Mouse (Mus musculus): Measurements from ENCODE around the gene Rhbdl3. TPM values are rescaled to one million over a fixed set of nuclear protein-coding genes. Genes with fewer than 3 reads are reported as not detected.

The Rhbdl3 gene
- total RNA-seq, 1 experiment = 1.3 TPM

GRCm38 (mm10) chr11:80382626-80383018 is 81.9 kb downstream of the Rhbdl3 start:
- DNase-seq (ENCODE audit: low read depth, low spot score) = no peak
- Histone ChIP-seq H3K4me1 (ENCODE audit: control insufficient read depth in 2 of 2, insufficient read depth in 2 of 2, low read length in 2 of 2, poor library complexity in 1 of 2) (peaks cover 2 to 3% of the 10 kb centered on the region in 2 experiments; a peak in 1 of 4 replicates), H3K36me3 (ENCODE audit: control insufficient read depth, insufficient read depth, low read length, poor library complexity, severe bottlenecking) (peaks cover 13% of the 10 kb centered on the region), H3K4me3 (ENCODE audit: insufficient read depth in 1 of 2, low read depth in 1 of 2, low read length in 2 of 2, poor library complexity in 1 of 2, severe bottlenecking in 1 of 2) (peak overlapping the region; percentile 87 to 99), H3K27ac (ENCODE audit: insufficient read depth, low read depth, low read length, poor library complexity, severe bottlenecking) (peak overlapping the region; percentile 54; the same call in 1 of the 2 replicates), H3K9me3 (ENCODE audit: control insufficient read depth, insufficient read depth, low read depth, low read length) (no peaks in the 10 kb centered on the region), H3K9ac (ENCODE audit: insufficient read depth, low read depth, low read length, poor library complexity, severe bottlenecking) (peak overlapping the region; percentile 93)
- TF ChIP-seq ZC3H11A (IDR thresholded peaks at IDR 0.05; ENCODE audit: borderline replicate concordance, low read depth, low read length) (no peak), MAFK (IDR thresholded peaks at IDR 0.05; ENCODE audit: insufficient read depth, low read depth, low read length) (no peak), ZNF384 (IDR thresholded peaks at IDR 0.05; ENCODE audit: low read depth, low read length) (no peak), CHD2 (IDR thresholded peaks at IDR 0.05; ENCODE audit: low read depth, low read length) (no peak), HCFC1 (IDR thresholded peaks at IDR 0.05; ENCODE audit: borderline replicate concordance, insufficient read depth, low read length) (no peak)
- in situ Hi-C loops (cut with MboI; ENCODE audit: low sequenced_read_pairs in 2 of 2, unreplicated experiment in 2 of 2) = no loop called here

- no peaks in the 10 kb centered on the region for H3K9me3 ChIP-seq (ENCODE audit: control insufficient read depth, insufficient read depth, low read depth, low read length)
- TF ChIP-seq ZNF384 (IDR thresholded peaks at IDR 0.05; ENCODE audit: low read depth, low read length) (no peak), HCFC1 (IDR thresholded peaks at IDR 0.05; ENCODE audit: borderline replicate concordance, insufficient read depth, low read length) (peak; percentile 64), ZC3H11A (IDR thresholded peaks at IDR 0.05; ENCODE audit: borderline replicate concordance, low read depth, low read length) (no peak), MAFK (IDR thresholded peaks at IDR 0.05; ENCODE audit: insufficient read depth, low read depth, low read length) (no peak)
- in situ Hi-C loops (cut with MboI; ENCODE audit: low sequenced_read_pairs in 2 of 2, unreplicated experiment in 2 of 2) = no loop called here
These were observed 82.4 kb downstream of the Rhbdl3 start, which contains the start of gene Zfp207 for GRCm38 (mm10) chr11:80383019-80383625. Gene Zfp207, plus strand, starts transcription at chr11:80383279.

GRCm38 (mm10) chr11:80383626-80384046 is 82.9 kb downstream of the Rhbdl3 start:
- in situ Hi-C loops (cut with MboI; ENCODE audit: low sequenced_read_pairs in 2 of 2, unreplicated experiment in 2 of 2) = no loop called here
- DNase-seq (ENCODE audit: low read depth, low spot score) = no peak
- Histone ChIP-seq H3K4me3 (ENCODE audit: insufficient read depth in 1 of 2, low read depth in 1 of 2, low read length in 2 of 2, poor library complexity in 1 of 2, severe bottlenecking in 1 of 2) (peak overlapping the region; percentile 87 to 99), H3K4me1 (ENCODE audit: control insufficient read depth in 2 of 2, insufficient read depth in 2 of 2, low read length in 2 of 2, poor library complexity in 1 of 2) (0 out of 4 replicates have a peak, but pooled peaks cover 0 to 3% of the 10 kb centered on the region in 2 experiments), H3K27ac (ENCODE audit: insufficient read depth, low read depth, low read length, poor library complexity, severe bottlenecking) (peak overlapping the region; percentile 85), H3K36me3 (ENCODE audit: control insufficient read depth, insufficient read depth, low read length, poor library complexity, severe bottlenecking) (peaks cover 17% of the 10 kb centered on the region), H3K9me3 (ENCODE audit: control insufficient read depth, insufficient read depth, low read depth, low read length) (no peaks in the 10 kb centered on the region), H3K9ac (ENCODE audit: insufficient read depth, low read depth, low read length, poor library complexity, severe bottlenecking) (peak overlapping the region; percentile 100)
- TF ChIP-seq HCFC1 (IDR thresholded peaks at IDR 0.05; ENCODE audit: borderline replicate concordance, insufficient read depth, low read length) (no peak), ZNF384 (IDR thresholded peaks at IDR 0.05; ENCODE audit: low read depth, low read length) (peak; percentile 44; the same call in 1 of the 2 replicates), ZC3H11A (IDR thresholded peaks at IDR 0.05; ENCODE audit: borderline replicate concordance, low read depth, low read length) (no peak)

More at GRCm38 (mm10) chr11:80383019-80383625, 82.4 kb downstream of the Rhbdl3 start, which contains the start of gene Zfp207:
- DNase-seq (ENCODE audit: low read depth, low spot score) = peak; percentile 95
- Histone ChIP-seq H3K4me1 (ENCODE audit: control insufficient read depth in 2 of 2, insufficient read depth in 2 of 2, low read length in 2 of 2, poor library complexity in 1 of 2) (peaks cover 2 to 3% of the 10 kb centered on the region in 2 experiments; a peak in 1 of 4 replicates), H3K9ac (ENCODE audit: insufficient read depth, low read depth, low read length, poor library complexity, severe bottlenecking) (peak within 1 kb of the TSS; percentile 100), H3K36me3 (ENCODE audit: control insufficient read depth, insufficient read depth, low read length, poor library complexity, severe bottlenecking) (peaks cover 15% of the 10 kb centered on the region), H3K4me3 (ENCODE audit: insufficient read depth in 1 of 2, low read depth in 1 of 2, low read length in 2 of 2, poor library complexity in 1 of 2, severe bottlenecking in 1 of 2) (peak within 1 kb of the TSS; percentile 87 to 99), H3K27ac (ENCODE audit: insufficient read depth, low read depth, low read length, poor library complexity, severe bottlenecking) (peak within 1 kb of the TSS; percentile 85)

- peak overlapping the region; percentile 87 to 99 for H3K4me3 ChIP-seq (ENCODE audit: insufficient read depth in 1 of 2, low read depth in 1 of 2, low read length in 2 of 2, poor library complexity in 1 of 2, severe bottlenecking in 1 of 2)
- no peak for TF ChIP-seq ZNF384 (IDR thresholded peaks at IDR 0.05; ENCODE audit: low read depth, low read length)
- no peak for TF ChIP-seq CHD2 (IDR thresholded peaks at IDR 0.05; ENCODE audit: low read depth, low read length)
- no peak for TF ChIP-seq MAFK (IDR thresholded peaks at IDR 0.05; ENCODE audit: insufficient read depth, low read depth, low read length)
- no peak for TF ChIP-seq ZC3H11A (IDR thresholded peaks at IDR 0.05; ENCODE audit: borderline replicate concordance, low read depth, low read length)
- TF ChIP-seq HCFC1 (IDR thresholded peaks at IDR 0.05; ENCODE audit: borderline replicate concordance, insufficient read depth, low read length) = no peak
- H3K27ac ChIP-seq (ENCODE audit: insufficient read depth, low read depth, low read length, poor library complexity, severe bottlenecking) = no peak overlapping the region
- H3K36me3 ChIP-seq (ENCODE audit: control insufficient read depth, insufficient read depth, low read length, poor library complexity, severe bottlenecking) = peaks cover 21% of the 10 kb centered on the region
- peak overlapping the region; percentile 71 for H3K9ac ChIP-seq (ENCODE audit: insufficient read depth, low read depth, low read length, poor library complexity, severe bottlenecking)
- 0 out of 4 replicates have a peak, but pooled peaks cover 0 to 3% of the 10 kb centered on the region in 2 experiments for H3K4me1 ChIP-seq (ENCODE audit: control insufficient read depth in 2 of 2, insufficient read depth in 2 of 2, low read length in 2 of 2, poor library complexity in 1 of 2)
- no peak for DNase-seq (ENCODE audit: low read depth, low spot score)
- H3K9me3 ChIP-seq (ENCODE audit: control insufficient read depth, insufficient read depth, low read depth, low read length) = no peaks in the 10 kb centered on the region
- in situ Hi-C loops (cut with MboI; ENCODE audit: low sequenced_read_pairs in 2 of 2, unreplicated experiment in 2 of 2) = no loop called here
These were observed 83.7 kb downstream of the Rhbdl3 start for GRCm38 (mm10) chr11:80384461-80384860.
